9 mouse cellular contexts compared by ENCODE assay signal in genomic region chr5:113883384-113883771, GRCm38 (mm10). TPM values are rescaled to one million over a fixed set of nuclear protein-coding genes. Genes with fewer than 3 reads are reported as not detected.
DNase-seq lines count a peak whose midpoint lies in the region; ATAC-seq and TF ChIP-seq lines count a peak whose summit lies in the region.
"Had no signal": no experiment of that assay in that cellular context is flagged by ENCODE, and none has a peak within 500 bp of the region (broad histone marks: within the 10 kb centered on the region; RNA-seq: fewer than 3 reads in every experiment).

No protein-coding gene starts in this region.

- WGBS in hindbrain, embryonic 12.5 days, result 35% methylated on average over 3 of the region's 3 CpGs
- 72% methylated on average over 3 of the region's 3 CpGs for WGBS in midbrain, embryonic 10.5 days
- 58% methylated on average over 3 of the region's 3 CpGs for WGBS in kidney, adult 2 months

- H3K9ac ChIP-seq in hindbrain, embryonic 12.5 days, result no peak overlapping the region; the same call in 1 of the 2 replicates

- TF ChIP-seq CTCF in kidney, adult 2 months (conservative IDR thresholded peaks at IDR 0.05; ENCODE audit: insufficient read depth, insufficient read length, low read depth, low read length), result no peak

- no peak for DNase-seq in frontal cortex, postnatal 14 days (ENCODE audit: low spot score in 2 of 2)
- DNase-seq in Muller cell, postnatal 12 days (ENCODE audit: inconsistent ontology term), result peak; percentile 48
- DNase-seq in midbrain, embryonic 10.5 days (ENCODE audit: low spot score), result no peak
- DNase-seq in adrenal gland, adult 18-20 months (ENCODE audit: low spot score in 2 of 2), result no peak
- no peak for DNase-seq in kidney, adult 2 months
- no peak for DNase-seq in spleen, postnatal 10 days (ENCODE audit: low spot score in 2 of 2)
- DNase-seq: cerebellum, adult 18-20 months had no signal

- no peak overlapping the region for H3K4me2 ChIP-seq in hindbrain, embryonic 12.5 days (replicated peaks)

- H3K4me1 ChIP-seq in hindbrain, embryonic 12.5 days, result peaks cover 63% of the 10 kb centered on the region
- peaks cover 48% of the 10 kb centered on the region for H3K4me1 ChIP-seq in midbrain, embryonic 10.5 days
- peaks cover 12% of the 10 kb centered on the region; the same call in 1 of the 2 replicates for H3K4me1 ChIP-seq in kidney, adult 2 months (ENCODE audit: control insufficient read depth, insufficient read depth, low read length)

- no peaks in the 10 kb centered on the region for H3K27me3 ChIP-seq in hindbrain, embryonic 12.5 days
- H3K27me3 ChIP-seq in midbrain, embryonic 10.5 days (ENCODE audit: low read depth, poor library complexity, severe bottlenecking), result no peaks in the 10 kb centered on the region
- H3K27me3 ChIP-seq in kidney, adult 2 months (replicated peaks; ENCODE audit: control insufficient read depth, insufficient read depth, low read length), result no peaks in the 10 kb centered on the region

- peaks cover 37% of the 10 kb centered on the region for H3K36me3 ChIP-seq in hindbrain, embryonic 12.5 days
- H3K36me3 ChIP-seq in midbrain, embryonic 10.5 days, result peaks cover 43% of the 10 kb centered on the region
- H3K36me3 ChIP-seq in kidney, adult 2 months (ENCODE audit: control insufficient read depth, insufficient read depth, low read length), result no peaks in the 10 kb centered on the region

- no peaks in the 10 kb centered on the region for H3K9me3 ChIP-seq in hindbrain, embryonic 12.5 days (replicated peaks)
- no peaks in the 10 kb centered on the region for H3K9me3 ChIP-seq in midbrain, embryonic 10.5 days (replicated peaks)

- ATAC-seq in frontal cortex, adult (ENCODE audit: low TSS enrichment), result peak; percentile 79; the same call in 1 of the 2 replicates
- peak; percentile 44; the same call in 1 of the 2 replicates for ATAC-seq in hindbrain, embryonic 12.5 days (ENCODE audit: low FRiP score)

- H3K4me3 ChIP-seq in hindbrain, embryonic 12.5 days, result no peak overlapping the region
- no peak overlapping the region for H3K4me3 ChIP-seq in midbrain, embryonic 10.5 days
- no peak overlapping the region for H3K4me3 ChIP-seq in kidney, adult 2 months (ENCODE audit: insufficient read depth, low read depth, low read length)

- H3K27ac ChIP-seq in hindbrain, embryonic 12.5 days, result peak overlapping the region; percentile 83
- H3K27ac ChIP-seq in midbrain, embryonic 10.5 days (replicated peaks), result peak overlapping the region; percentile 70
- H3K27ac ChIP-seq in kidney, adult 2 months (ENCODE audit: insufficient read depth, low read depth, low read length), result no peak overlapping the region

- TF ChIP-seq POLR2A in kidney, adult 2 months (IDR thresholded peaks at IDR 0.05; ENCODE audit: low read depth, low read length), result no peak

RNA-seq across cellular contexts. Expression of gene Coro1c, which starts 25.2 kb away (rescaled TPM):
- 226 and 233 TPM in 2 replicates for polyA plus RNA-seq in hindbrain, embryonic 12.5 days (2016; fragmentation: Nextera tagmentation; extraction: Ambion mirVana)
- polyA plus RNA-seq in midbrain, embryonic 10.5 days (2016; fragmentation: Nextera tagmentation; extraction: Ambion mirVana), result 205 and 233 TPM in 2 replicates
- total RNA-seq in adrenal gland, adult 18-20 months (2021), result 10 to 100 TPM; 43.9 to 56.3 TPM
- polyA plus RNA-seq in kidney, adult 2 months (2012; rRNA removed), result 43.1 and 43.5 TPM in 2 replicates

RNA-seq across cellular contexts. Expression of gene Selplg, which starts 50.9 kb away (rescaled TPM):
- 1.3 and 2.3 TPM in 2 replicates for polyA plus RNA-seq in hindbrain, embryonic 12.5 days (2016; fragmentation: Nextera tagmentation; extraction: Ambion mirVana)
- polyA plus RNA-seq in midbrain, embryonic 10.5 days (2016; fragmentation: Nextera tagmentation; extraction: Ambion mirVana), result 0.77 and 1.5 TPM in 2 replicates
- 10 to 100 TPM in 1 of 2 experiments, 1 to 10 TPM in 1; 4.5 to 10.0 TPM for total RNA-seq in adrenal gland, adult 18-20 months (2021)
- 9.6 and 20.5 TPM in 2 replicates for polyA plus RNA-seq in kidney, adult 2 months (2012; rRNA removed)
